In genomic region chr7:110297611-110298010, GRCm38 (mm10) we compare ENCODE assay signal across 8 mouse cellular contexts.
DNase-seq lines count a peak whose midpoint lies in the region; ATAC-seq and TF ChIP-seq lines count a peak whose summit lies in the region.

No protein-coding gene starts in this region.

- peak overlapping the region; percentile 94 for H3K27ac ChIP-seq in kidney, postnatal 0 days
- peak overlapping the region; percentile 84 for H3K27ac ChIP-seq in embryonic facial prominence, embryonic 12.5 days
- H3K27ac ChIP-seq in heart, embryonic 13.5 days (replicated peaks) = peak overlapping the region; percentile 93
- H3K27ac ChIP-seq in liver, embryonic 12.5 days = peak overlapping the region; percentile 11

- H3K36me3 ChIP-seq in kidney, postnatal 0 days (ENCODE audit: insufficient read depth, low read length) = no peaks in the 10 kb centered on the region
- no peaks in the 10 kb centered on the region for H3K36me3 ChIP-seq in embryonic facial prominence, embryonic 12.5 days
- H3K36me3 ChIP-seq in heart, embryonic 13.5 days = no peaks in the 10 kb centered on the region
- no peaks in the 10 kb centered on the region for H3K36me3 ChIP-seq in liver, embryonic 12.5 days

- no peaks in the 10 kb centered on the region for H3K9me3 ChIP-seq in kidney, postnatal 0 days (replicated peaks; ENCODE audit: low read length)
- H3K9me3 ChIP-seq in embryonic facial prominence, embryonic 12.5 days = no peaks in the 10 kb centered on the region
- H3K9me3 ChIP-seq in heart, embryonic 13.5 days = no peaks in the 10 kb centered on the region
- no peaks in the 10 kb centered on the region for H3K9me3 ChIP-seq in liver, embryonic 12.5 days (replicated peaks)

- TF ChIP-seq CTCF in kidney, postnatal 0 days (IDR thresholded peaks at IDR 0.05; ENCODE audit: low read depth) = no peak

- H3K4me2 ChIP-seq in kidney, postnatal 0 days (ENCODE audit: low read length) = no peak overlapping the region
- H3K4me2 ChIP-seq in embryonic facial prominence, embryonic 12.5 days (replicated peaks) = no peak overlapping the region
- H3K4me2 ChIP-seq in heart, embryonic 13.5 days = peak overlapping the region; percentile 43
- no peak overlapping the region for H3K4me2 ChIP-seq in liver, embryonic 12.5 days

- 30% methylated on average over 4 of the region's 4 CpGs for WGBS in kidney, postnatal 0 days
- WGBS in embryonic facial prominence, embryonic 12.5 days = 28% methylated on average over 4 of the region's 4 CpGs
- 46% methylated on average over 4 of the region's 4 CpGs for WGBS in heart, embryonic 13.5 days
- 43% methylated on average over 4 of the region's 4 CpGs for WGBS in liver, embryonic 12.5 days (ENCODE audit: insufficient replicate concordance)

- ATAC-seq in kidney, postnatal 0 days (replicated peaks; ENCODE audit: low FRiP score, low read depth) = no peak; the same call in 1 of the 2 replicates
- ATAC-seq in embryonic facial prominence, embryonic 12.5 days (ENCODE audit: insufficient number of reproducible peaks, insufficient read depth, low FRiP score, low TSS enrichment) = peak; percentile 10; the same call in 1 of the 2 replicates
- ATAC-seq in heart, embryonic 13.5 days (ENCODE audit: extremely low read depth, insufficient number of reproducible peaks, low FRiP score, low TSS enrichment) = no peak
- no peak for ATAC-seq in liver, embryonic 12.5 days
- no peak for ATAC-seq in monocyte, adult 5-6 weeks (replicated peaks; ENCODE audit: insufficient number of reproducible peaks, low FRiP score, low TSS enrichment, poor library complexity, severe bottlenecking)

- H3K4me3 ChIP-seq in kidney, postnatal 0 days (replicated peaks; ENCODE audit: low read depth, low read length) = no peak overlapping the region
- H3K4me3 ChIP-seq in embryonic facial prominence, embryonic 12.5 days = no peak overlapping the region
- H3K4me3 ChIP-seq in heart, embryonic 13.5 days = no peak overlapping the region
- no peak overlapping the region for H3K4me3 ChIP-seq in liver, embryonic 12.5 days

- H3K27me3 ChIP-seq in kidney, postnatal 0 days (ENCODE audit: insufficient read depth, low read length) = no peaks in the 10 kb centered on the region
- H3K27me3 ChIP-seq in embryonic facial prominence, embryonic 12.5 days = no peaks in the 10 kb centered on the region
- H3K27me3 ChIP-seq in heart, embryonic 13.5 days (replicated peaks) = no peaks in the 10 kb centered on the region
- H3K27me3 ChIP-seq in liver, embryonic 12.5 days (replicated peaks) = no peaks in the 10 kb centered on the region

- peaks cover 17% of the 10 kb centered on the region for H3K4me1 ChIP-seq in kidney, postnatal 0 days (replicated peaks; ENCODE audit: insufficient read depth, low read length)
- peaks cover 24% of the 10 kb centered on the region for H3K4me1 ChIP-seq in embryonic facial prominence, embryonic 12.5 days
- H3K4me1 ChIP-seq in heart, embryonic 13.5 days = peaks cover 29% of the 10 kb centered on the region
- no peaks in the 10 kb centered on the region for H3K4me1 ChIP-seq in liver, embryonic 12.5 days

- DNase-seq in kidney, postnatal 0 days (ENCODE audit: low spot score) = no peak
- DNase-seq in kidney, adult 11 months = no peak
- DNase-seq in cerebellum, adult 8-10 months = no peak
- DNase-seq in frontal cortex, postnatal 10 days (ENCODE audit: low spot score in 2 of 2) = no peak

- peak overlapping the region; percentile 49; the same call in 1 of the 2 replicates for H3K9ac ChIP-seq in kidney, postnatal 0 days (ENCODE audit: low read depth, low read length)
- H3K9ac ChIP-seq in embryonic facial prominence, embryonic 12.5 days = no peak overlapping the region
- H3K9ac ChIP-seq in heart, embryonic 13.5 days = peak overlapping the region; percentile 74
- no peak overlapping the region for H3K9ac ChIP-seq in liver, embryonic 12.5 days

Comparison
In these comparisons a context has a peak if more than half of its experiments do, and no peak if none do; other contexts are left out.
1. H3K27ac ChIP-seq: peak in every context shown above with its lines; median percentile 94 in kidney, postnatal 0 days; 93 in heart, embryonic 13.5 days; 84 in embryonic facial prominence, embryonic 12.5 days; 11 in liver, embryonic 12.5 days.
2. H3K9ac ChIP-seq: peak in kidney, postnatal 0 days (single experiment) and heart, embryonic 13.5 days (single experiment); none in embryonic facial prominence, embryonic 12.5 days (single experiment) and liver, embryonic 12.5 days (single experiment).